Mouse (Mus musculus) NIH3T3 (cell line): Measurements from ENCODE around the gene Plekho1.

ENCODE experiments used
- DNase-seq: peaks from one replicate; pipeline ENCODE4 v3.0.0-alpha.2; 2012; ENCODE audit warnings: low read depth

The Plekho1 gene

DNA sequence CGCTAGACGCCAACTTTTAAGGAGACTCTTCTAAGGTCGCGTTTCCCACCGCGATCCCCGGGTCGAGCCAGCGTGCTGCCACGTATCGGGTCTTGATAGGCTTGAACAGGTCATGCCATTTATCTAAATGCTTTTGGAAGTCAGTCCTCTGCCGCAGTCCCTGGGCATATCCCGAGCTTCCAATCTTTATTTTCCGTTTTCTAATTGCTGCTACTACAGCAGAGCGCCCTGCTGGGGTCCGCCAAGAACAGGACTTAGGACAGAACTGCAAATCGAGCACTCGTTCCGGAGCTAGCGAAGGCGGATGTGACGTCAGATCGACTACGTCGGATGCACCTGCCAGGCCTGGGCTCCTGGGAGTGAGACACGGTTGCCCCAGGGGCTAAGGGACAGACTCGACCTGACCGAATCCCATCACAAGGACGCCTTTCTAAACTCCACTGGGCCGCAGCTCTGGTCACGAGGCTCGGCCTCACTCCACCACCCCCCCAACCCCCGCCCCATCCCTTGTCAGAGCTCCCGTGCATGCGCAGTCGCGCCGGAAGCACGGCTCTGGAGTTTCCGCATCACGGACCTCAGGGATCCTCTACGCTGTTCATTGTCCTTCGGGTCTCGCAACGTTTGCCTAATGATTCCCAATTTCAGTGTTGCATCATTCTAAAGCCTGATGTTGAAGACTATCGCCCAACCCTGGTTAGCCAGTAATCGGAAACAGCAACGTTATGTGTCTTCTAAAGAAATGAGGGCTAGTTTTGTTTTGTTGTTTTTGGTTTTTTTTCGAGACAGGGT, 44.8 kb downstream of the Plekho1 start:
- peak; percentile 94 for DNase-seq

DNA sequence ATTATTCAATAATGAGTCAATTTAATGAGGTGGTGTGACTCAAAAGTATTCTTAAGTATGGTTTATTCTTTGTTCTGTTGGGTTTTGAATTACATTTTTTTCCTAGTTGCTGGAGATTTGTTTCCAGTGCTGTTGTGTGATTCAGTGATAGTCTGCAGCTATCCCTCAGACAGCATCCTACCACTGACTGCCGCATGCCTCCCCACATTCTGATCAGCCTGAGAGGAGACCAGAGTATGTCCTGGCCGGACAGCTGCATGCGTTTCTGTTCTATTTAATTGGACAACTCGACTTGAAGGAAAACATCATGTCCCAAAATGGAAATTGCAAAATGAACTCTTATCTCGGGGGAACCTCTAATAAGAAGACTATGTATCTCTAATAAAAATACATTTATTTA, 47.5 kb downstream of the Plekho1 start:
- no peak for DNase-seq

DNA sequence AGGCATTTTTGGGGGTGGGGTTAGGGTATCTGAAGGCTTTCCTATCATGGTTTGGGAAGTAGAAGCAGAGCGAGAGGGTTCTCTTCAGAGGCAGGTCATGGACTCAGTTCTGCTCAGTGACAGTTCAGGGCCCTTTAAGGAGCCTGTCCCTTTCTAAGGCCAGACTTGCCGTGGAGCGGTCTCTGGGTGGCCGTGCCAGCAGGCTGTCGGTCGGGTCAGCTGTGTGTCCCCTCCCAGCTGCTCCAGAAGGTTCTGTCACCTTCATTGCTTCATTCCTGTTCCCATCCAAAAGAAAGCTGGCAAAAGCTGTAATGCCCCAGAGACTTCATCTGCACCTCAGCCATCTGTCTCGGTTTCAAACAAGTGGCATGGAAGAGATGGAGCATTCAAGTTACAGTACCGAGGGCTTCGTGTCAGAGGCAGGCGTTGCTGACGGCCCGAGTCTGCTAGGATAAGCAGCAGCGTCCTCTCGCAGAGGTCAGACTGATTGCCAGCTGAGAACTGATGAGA, 50.0 kb downstream of the Plekho1 start:
- no peak for DNase-seq

DNA sequence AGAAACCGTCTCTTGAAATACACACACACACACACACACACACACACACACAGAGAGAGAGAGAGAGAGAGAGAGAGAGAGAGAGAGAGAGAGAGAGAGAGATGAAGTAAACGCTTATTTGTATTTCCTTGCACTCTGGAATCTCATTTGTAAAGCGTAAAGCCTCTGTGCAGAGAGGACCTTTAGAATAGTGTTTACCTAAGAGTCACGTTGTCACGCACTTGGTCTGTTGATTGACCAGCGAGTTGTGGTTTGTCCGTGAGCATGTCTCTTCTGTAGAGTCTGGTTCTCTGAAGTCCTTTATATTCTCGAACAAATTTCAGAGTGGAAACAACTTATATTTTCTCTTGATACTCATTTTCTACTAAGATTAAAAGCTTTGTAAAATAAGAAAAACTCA, 51.1 kb downstream of the Plekho1 start:
- DNase-seq = no peak

DNA sequence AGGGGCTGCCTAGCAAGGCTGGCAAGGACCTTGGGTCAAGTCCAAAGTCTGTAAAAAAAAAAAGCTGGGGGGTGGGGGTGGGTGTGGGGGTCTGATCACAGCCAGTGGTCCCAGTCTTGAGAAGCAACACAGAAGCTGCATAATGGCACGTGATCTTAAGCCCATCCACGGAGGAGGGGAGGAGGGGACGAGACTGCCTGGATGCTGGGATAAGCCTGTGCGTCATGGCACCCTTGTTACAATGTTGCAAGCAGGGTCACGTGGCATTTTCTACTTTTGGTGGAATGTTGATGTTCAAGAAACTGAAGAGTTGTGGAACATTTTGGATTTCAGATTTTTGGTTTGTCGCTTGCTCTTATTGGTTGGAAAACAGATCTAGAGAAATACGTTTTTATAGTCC, 52.6 kb downstream of the Plekho1 start:
- DNase-seq = no peak

DNA sequence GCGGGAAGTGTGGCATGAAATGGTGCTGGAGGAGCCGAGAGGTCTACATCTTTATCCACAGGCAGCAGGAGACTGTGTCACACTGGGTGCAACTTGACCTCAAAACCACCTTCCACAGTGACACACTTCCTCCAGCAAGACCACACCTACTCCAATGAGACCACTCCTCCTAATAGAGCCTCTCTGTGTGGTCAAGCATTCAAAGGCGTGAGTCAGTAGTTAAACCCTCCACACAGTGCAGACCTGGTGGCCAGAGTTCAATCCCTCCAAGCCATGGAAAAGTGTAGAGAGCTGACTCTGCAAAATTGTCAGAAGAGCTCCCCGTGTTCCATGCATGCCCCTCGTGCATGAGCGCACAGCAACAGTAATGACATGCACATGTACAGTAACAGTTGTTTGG, 53.1 kb downstream of the Plekho1 start:
- no peak for DNase-seq

DNA sequence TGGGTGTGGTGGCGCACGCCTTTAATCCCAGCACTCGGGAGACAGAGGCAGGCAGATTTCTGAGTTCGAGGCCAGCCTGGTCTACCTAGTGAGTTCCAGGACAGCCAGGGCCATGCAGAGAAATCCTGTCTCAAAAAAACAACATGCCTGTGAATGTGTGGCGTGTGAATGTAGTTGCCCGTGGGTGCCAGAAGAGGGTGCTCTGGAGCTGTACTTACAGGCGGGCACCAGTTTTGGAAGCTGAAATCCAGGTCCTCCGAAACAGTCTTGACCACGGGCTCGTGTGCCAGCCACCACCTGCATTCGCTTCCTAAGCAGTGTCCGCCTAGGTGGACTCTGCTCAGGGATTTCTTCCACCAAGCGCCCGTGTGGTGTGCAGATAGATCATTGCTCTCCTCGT, 57.0 kb downstream of the Plekho1 start:
- peak; percentile 28 for DNase-seq
